Mouse (Mus musculus) NIH3T3 (cell line): ENCODE results near the gene Cept1.
A peak's percentile ranks its signal among the peaks of the same experiment; 100 is the strongest.
"Not testable (repeated sequence)": the region's sequence is repeated elsewhere in the genome, so short reads cannot be mapped to it uniquely, and the experiment has no call there.

Experiments
- DNase-seq: peaks from one replicate; pipeline ENCODE4 v3.0.0-alpha.2; 2012; ENCODE audit warnings: low read depth

The Cept1 gene

DNA sequence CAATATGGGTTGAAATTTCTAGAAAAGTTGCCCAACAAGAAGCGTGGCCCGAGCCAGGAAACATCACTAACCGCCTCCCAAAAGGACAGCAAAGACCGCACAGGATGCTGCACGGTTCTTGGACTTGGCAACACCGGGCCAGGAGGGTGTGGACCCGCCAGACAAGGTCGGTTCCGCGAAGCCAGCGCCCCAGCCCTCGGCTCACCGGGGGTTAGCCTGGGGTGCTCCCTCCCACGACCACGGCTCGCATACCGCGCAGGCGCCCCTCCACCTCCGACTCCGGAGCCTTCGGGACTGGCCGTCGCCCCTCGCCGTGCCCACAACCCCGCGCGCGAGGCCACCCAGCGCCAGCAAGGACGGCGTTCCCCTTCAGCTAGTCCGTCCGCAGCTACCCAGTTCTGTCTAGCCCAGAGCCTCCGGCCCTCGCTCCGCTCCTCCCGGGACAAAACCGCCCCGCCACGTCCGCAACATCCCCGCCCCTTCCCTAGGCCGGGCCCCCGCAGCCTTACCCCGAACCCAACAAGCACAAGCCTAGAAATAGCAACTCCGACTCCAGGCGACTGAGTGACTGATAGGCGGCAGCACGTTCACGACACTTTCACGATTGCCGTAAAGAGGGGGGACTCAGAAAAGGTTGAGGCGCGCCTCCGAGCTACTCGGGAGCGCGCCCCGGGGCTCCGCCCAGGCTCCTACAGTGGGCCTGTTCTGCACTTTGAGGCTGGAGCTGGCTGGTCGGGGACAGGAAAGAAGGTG is at the start of gene Cept1, which contains the start of gene Dram2:
Gene Cept1, minus strand, starts transcription at position 632 of the 753 bp plus-strand sequence.
Gene Dram2, plus strand, starts transcription at position 628 of the 753 bp plus-strand sequence.
- peak; percentile 97 for DNase-seq

DNA sequence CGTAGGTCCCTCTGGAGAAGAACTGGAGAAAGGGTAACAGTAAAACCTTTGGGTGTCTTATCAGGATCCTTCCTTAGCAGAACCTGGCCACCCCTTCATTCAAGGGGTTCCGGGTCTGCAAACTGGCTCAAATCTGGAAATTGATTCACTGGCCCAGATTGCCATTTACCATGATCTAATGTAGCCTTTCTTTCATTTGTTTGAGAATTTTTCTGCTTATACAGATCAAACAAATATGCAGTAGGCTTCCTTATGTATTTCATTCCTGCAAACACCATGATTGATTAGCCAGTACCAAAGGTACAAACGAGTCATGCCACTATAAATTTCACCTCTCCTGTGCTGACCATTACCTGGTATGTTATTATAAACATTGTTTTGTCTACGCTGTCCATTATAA is 46.0 kb upstream of the Cept1 start:
- not testable (repeated sequence) for DNase-seq

DNA sequence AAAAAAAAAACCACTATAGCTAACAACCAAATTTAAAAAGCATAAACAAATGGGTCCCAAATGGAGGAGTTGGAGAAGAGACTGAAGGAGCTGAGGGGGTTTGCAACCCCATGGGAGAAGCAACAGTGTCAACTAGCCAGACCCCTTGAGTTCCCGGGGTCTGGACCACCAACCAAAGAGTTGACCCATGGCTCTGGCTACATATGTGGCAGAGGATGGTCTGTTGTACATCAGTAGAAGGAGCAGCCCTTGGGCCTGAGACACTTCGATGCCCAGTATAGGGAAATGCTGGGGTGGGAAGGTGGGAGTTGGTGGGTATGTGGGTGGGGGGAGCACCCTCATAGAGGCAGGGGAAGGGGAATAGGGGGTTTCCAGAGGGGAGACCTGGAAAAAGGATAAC is 31.7 kb upstream of the Cept1 start:
- DNase-seq = no peak

DNA sequence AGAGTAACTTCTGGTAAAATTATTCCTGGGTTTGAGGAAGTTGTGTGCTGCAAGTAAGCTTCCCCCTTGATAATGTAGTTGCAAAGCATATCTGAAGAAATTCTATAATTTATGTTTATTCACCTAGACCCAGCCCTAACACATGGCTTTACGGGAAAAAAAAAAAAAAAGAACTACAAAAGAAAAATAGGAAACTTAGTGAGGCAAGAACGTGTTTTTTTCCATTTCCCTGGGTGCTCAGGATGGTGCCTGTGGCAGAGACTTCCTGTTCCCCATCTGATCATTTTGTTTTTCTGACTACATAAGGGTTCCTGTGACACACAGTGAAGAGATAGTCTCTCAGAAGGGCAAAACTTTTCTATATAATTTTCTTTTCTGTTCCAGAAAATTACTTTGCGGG is 25.6 kb upstream of the Cept1 start:
- no peak for DNase-seq

DNA sequence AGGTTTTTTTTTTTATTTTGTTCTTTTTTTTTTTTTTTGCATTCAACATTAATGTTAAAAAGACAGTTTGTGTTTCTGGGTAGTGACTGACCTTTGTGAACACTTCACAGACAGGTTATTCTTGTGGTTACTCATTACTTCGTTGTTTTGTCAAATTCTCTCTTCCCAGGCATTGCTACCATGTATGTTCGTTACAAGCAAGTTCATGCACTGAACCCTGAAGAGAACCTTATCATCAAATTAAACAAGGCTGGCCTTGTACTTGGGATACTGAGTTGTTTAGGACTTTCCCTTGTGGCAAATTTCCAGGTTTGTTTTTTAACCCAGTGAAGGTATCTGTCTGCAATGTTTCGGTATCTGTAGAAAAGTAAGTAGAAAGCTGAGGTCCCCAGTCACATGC is 18.3 kb upstream of the Cept1 start:
- DNase-seq = no peak

DNA sequence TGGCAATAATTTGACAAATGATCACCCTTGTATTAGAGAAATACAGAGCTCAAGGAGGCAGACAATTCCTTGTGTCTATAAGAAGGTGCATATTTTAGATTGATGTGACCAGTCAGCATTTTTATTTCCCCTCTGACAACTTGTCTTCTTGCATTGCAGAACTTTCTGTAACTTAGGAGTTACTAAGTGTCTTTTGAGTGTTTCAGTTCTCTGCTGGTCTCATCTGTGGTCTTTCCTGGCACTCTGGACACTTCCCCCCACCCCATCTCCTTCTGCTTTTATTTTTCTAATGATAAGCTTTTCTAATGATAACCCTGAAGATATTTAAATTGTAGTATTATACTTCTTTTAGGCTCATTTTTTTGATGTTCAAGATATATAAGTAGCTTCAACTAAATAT is 10.7 kb upstream of the Cept1 start:
- no peak for DNase-seq

DNA sequence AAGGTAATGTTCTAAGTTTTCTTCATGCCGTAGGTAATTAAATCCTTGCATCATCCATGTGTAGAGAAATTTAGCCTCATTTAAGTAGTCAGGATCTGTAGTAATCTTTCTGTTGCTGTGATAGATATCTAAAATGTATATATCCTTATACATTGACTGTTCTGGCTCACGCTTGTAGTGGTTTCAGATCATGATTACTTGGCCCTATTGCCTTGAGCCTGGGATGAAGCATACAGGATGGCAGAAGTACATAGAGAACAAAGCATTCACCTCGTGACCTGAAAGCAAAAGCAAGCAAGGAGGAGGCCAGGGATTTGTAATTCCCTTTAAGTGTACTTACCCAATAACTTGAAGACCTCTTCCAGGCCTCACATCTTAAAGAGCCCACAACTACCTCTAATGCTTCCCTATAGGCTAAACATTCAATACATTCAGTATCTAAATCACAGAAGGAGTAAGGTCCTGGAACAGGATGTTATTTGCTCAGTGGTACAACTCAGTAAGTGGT is 8.2 kb upstream of the Cept1 start:
- no peak for DNase-seq

DNA sequence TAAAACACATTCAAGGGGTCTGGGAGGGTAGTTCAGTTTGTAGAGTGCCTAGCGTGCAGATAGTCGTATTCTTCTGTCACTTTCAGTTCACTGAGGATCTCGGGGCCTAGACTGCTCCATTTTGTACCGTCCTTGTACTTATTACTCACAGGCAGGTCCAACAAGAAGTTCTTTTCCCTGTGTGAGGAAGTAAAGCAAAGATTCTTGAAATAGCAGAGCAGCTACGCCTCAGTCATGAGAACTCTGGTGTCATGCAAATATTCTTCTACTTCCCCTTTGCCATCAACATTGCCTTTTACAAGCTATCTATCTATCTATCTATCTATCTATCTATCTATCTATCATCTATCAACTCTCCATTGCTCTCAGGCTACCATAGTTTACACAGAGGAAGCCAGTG is 5.8 kb upstream of the Cept1 start:
- no peak for DNase-seq

DNA sequence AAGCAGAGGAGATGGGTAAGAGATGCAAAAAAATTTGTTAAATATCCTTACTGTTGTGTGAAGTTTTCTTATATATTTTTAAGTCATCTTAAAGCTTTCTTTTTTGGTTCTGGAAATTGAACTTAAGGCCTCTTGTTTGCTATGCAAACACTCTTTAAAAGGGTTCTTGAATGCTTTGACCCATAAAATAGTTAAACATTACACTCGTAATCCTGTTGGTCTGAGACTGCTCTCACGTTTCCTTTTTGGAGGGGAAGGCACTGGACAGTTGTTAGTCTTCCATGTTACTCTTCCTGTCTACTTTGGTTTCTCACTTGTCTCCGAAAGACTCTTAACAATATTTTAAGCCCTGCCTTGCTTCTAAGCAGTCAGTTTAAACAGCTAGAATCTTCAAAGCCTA is 1.4 kb upstream of the Cept1 start:
- no peak for DNase-seq

DNA sequence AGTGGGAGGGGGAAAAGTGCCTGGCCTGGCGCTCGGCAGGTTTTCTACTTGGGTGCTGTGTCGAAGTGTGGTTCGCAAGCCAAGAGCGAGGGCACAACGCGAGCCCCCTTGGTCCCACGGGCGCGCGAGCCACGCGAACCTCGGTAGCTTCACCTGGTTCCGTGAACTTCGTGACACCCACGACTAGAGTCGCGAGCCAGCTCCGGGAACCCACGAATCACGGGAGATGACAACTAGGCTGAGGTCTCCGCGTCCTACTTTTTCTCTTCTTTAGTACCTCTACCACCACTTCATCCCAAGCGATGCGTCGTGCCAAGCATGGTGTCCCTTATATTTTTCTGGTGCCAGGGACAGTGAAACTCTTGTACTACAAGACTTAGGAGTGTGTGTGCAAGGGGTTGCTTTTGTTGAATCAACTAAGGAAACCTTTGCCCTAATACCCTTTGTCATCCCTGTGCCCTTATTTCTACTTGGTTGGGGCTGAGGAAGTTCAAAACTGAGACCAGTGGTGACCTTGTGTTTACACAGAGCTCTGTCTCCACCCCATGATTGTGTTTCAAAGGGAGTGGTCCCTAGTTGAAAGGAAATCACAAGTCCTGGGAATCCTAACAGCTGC is 430 bp upstream of the Cept1 start:
- DNase-seq = peak; percentile 43

DNA sequence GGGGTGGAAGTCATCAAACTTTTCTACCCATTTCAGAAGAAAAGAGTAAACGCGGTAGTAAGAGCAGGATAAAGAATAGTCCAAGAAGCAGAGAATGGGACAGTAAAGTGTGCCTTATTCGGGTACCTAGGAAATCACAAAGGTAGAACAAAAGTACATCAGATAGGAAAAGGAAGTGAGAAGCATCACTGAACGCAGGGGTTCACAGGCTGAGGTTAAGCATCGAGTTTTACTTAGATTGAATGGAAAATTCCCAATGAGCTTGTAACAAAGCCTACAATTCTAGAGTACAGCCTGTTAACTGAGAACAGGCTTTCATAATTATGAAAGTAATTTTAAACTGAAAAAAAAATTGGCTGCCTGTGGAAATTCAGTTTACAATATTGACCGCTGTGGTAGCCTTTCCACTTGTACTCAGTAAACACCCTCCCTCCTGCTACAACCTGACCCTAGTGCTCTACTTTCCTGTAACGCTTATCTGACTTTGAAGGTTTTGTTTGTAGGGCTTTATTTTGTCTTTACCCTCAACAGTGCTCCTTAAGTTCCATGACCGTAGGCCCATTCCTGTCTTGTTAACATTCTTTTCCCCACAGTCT is 2.8 kb downstream of the Cept1 start:
- DNase-seq = no peak

DNA sequence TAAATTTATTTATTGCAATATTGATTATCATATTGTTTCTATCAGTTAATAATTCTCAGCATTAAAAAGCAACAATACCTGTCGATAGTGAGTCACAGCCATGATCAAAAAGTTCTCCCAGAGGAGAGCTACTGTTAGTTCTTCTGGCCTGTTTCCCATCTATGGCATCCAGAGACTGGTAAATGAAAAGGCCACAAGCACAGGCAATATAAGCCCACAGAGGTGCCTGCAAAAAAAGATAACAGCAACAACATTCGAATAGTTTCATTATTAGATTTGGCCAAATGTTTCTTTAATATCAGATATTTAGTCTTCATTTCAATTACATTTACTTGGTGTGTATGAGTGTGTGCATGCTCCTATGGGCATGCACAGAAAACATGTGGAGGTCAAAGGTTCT is 14.3 kb downstream of the Cept1 start:
- DNase-seq = no peak

DNA sequence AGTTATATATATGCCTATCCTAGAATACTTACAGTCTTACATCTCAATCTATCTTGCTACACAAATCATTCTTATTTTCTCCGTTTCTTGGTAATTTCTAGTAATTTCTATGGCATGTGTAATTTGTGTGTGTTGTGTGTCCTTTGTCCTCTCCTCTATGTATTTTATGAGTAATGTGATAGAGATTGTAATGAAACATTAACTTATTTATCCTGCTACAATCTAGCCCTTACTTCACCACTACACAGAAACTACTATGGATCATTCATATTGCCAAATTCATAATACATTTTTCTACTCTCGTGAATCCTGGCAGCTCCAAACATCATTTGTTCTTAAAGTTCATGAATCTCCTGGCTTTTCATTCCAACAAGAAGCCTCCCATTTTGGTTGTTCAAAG is 19.6 kb downstream of the Cept1 start:
- DNase-seq = no peak

DNA sequence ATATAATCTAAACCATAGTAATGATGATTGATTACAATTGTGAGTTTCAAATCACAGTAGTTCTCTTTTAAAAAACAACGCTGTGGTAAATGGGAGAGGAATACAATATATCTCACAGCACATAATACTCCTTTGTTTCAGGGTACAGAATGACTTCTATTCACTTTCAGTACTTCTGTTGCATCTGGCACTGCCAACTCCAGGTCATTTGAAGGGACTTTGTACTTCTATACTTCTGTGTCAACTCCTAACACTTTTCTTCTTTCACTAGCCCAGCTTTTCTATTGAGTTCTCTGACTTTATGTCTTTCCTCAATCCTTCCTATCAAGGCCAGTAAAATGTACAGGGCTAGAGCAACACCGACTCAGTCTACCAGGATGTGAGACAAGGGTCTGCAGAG is 21.2 kb downstream of the Cept1 start:
- DNase-seq = no peak

DNA sequence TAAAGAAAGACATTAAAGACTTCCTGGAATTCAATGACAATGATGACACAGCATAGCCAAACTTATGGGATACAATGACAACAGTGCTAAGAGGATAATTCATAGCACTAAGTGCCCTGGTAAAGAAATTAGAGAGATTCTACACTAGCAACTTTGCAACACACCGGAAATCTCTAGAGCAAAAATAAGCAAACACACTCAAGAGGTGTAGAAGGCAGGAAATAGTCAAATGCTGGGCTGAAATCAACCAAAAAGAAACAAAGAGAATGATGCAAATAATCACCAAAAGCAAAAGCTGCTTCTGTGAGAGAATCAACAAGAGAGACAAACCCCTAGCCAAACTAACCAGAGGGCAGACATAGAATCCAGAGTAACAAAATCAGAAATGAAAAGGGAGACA is 24.9 kb downstream of the Cept1 start:
- no peak for DNase-seq

DNA sequence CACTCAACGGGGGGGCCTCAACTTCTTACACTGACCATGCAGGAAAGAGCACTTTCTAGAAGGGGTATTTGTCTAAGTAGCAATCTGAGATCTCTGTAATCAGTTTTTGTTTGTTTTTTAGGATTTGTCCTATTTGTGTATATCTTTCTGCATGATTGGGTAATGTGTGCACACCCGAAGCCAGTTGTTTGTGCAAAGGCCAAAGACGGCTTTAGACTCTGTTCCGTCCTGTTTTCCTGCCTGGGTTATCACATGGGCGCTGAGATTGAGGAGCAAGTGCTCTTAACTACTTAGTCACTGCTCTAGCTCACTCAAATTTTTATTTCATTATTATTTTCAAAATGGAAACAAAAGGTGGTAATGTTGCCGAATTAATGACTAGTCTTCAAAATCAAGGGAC is 32.6 kb downstream of the Cept1 start:
- no peak for DNase-seq

DNA sequence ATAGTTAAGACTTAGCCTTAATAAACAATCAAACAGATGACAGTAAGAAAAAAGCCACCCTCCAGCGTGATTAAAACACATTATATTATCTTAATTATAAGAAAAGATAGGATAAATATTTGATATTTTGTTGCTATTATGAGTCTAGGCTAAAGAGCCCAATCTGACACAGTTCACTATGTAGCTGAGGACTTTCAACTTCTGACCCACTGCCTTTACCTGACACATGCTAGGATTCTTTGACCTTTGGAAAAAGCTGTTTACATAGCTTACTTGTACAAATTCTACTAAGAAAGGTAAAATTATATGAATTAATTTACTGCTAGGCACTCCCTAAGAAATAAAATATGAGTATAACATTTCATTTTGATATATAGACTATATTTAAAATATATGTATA is 36.9 kb downstream of the Cept1 start:
- no peak for DNase-seq

DNA sequence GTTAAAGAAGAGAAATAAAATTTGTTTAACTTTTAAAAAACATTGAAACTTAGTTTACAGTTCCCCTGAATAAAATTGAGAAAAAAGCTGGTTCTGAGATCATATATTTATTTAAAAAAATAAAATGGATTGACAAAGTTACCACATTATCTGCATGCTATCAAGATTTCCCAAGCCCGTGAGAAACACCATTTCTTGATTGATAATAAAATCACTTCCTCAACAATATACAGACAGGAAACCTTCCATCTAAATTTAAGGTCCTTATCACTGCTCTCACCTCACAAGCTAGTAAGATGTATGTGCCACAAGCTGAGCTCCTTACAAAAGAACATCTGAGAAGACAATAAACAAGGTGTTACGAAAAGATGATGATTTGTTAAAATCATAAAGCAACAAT is 44.7 kb downstream of the Cept1 start:
- no peak for DNase-seq

DNA sequence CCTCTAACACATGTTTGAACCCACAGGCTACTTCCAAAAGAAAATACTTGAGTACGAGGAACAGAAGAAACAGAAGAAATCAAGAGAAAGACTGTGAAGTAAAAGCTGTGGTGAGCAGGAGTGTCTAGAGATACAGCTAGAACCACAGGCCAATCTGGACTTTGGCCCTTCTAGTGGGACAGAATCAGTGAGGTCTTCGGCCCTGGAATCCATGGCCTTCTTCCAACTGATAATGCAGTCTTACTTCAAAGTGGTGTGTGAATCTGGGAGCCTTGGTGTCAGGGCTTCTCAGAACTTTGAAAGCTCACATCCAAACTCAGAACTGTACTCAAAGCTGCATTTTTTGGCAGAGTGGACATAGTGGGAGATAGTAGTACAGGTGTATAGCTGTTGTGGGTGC is 47.1 kb downstream of the Cept1 start:
- DNase-seq = no peak

DNA sequence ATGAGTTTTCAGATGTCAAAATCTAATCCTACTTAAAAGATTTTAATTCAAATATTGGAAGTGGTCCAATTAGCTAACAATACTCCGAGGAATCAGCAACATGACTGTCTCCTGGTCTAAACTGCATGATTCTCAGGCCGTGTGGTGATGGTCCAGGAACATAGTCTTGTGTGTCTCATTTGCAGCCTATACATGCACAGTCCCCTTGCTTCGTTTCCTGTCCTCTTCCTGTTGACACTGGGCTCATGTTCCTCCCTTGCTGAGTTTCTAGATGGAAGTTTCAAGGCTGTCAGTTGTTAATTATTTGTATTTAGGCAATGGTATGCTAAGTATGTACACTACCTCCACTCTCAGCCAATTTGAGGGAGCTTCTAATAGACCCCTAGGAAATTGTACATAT is 50.6 kb downstream of the Cept1 start:
- DNase-seq = no peak

DNA sequence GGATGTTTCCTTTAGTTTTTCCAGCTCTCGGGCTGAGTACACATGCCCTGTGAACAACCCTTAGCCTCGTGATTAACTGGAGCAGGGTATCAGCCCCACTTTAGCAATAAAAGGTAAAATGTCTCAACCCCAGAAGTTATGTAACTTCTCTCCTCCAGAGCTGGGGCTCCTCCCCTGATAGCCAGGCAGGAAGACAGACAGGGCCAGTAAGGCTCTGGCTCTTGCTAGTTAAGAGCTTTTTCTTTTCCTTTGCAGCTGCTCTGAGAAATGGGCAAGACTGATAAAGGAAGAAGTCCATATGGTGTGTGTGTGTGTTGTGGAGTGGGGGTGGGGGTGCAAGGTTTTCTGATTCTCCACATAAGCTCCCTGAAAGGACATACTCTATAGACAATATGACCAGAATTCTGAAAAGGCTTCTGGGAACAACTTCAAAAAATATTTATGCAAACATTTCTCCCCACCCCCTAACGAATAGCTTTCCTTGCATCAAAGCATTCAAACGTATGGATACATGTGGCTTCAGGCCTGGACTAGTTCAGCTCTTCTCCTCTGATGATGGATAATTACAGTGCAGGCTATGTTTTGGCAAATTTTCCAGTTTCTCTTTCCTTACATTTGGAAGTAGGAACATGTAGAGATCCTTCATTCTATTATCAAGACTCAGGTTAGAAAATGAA is 51.4 kb downstream of the Cept1 start:
- DNase-seq = peak; percentile 22

DNA sequence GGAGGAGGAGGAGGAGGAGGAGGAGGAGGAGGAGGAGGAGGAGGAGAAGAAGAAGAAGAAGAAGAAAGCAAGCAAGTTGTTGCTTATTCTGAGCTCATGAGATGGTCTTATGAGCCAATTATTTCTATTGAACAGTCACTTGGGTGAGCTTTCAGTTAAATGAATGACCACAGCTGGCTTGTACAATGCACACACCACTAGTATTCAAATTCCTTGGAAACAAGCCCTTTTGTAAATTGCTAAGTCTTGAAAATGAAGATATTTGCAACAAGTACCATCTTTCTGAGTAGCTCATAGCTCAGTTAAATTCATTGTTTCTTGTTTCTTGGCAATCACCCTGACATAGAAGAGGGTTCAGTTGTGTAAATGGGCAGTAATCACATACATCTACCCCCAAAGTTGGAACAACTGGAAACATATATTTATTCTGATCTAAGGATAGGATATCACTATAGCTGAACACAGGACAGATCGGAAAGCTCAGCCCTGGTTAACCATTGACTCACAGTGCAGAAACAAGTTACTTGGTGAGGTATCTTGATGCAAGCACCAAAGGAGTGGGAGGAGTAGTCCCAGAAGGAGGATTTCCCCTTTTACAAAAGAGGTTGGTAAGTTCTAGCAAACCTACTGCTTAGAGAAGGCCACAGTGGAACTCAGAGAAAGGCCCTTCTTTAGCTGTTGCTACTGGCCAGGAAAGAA is 52.1 kb downstream of the Cept1 start:
- DNase-seq = no peak
